Mouse (Mus musculus): ENCODE measurements around the gene Pdpr.

DNA sequence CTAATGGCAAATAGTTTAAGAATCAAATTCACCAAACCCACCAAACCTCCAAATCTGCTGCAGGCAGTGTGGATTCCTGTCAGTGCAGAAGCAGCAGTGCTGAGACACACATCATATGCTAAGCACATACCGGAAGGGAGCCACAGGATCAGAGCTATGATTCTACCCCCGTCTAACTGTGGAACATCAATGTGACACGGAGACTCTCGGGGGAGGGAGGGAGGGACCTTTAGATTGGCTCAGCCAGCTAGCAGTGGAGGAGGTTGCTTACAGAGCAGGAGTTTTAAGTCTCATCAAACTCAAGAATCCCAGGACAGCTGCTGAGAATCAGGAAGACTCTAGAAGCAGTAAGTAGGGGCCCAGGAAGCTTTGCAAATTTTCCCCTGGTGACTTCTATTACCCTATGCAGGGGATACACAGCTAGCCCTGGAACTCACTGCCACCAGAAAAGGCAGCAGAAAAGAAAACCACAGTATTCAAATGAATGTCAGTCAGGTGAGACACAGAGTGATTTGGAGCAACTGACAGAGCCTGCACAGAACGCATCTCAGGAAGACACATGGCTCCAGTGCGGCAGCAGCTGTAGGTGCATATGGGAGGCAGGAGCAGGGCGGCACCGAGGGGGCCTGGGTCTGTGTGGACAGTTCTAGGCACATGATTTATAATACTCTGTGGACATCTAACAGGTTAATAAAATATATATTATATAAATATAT is 61.4 kb downstream of the Pdpr start:
- no peak for TF ChIP-seq E2F4 (IDR thresholded peaks at IDR 0.05; ENCODE audit: insufficient read depth)
- TF ChIP-seq POLR2A (IDR thresholded peaks at IDR 0.05; ENCODE audit: insufficient read length, low read depth), result no peak
- no peak for TF ChIP-seq MAX (IDR thresholded peaks at IDR 0.05; ENCODE audit: low read depth)
- no peak for TF ChIP-seq REST (IDR thresholded peaks at IDR 0.05; ENCODE audit: insufficient read depth, insufficient read length)
- TF ChIP-seq CEBPB (IDR thresholded peaks at IDR 0.05; ENCODE audit: insufficient read depth, poor library complexity, severe bottlenecking), result no peak
